Mouse (Mus musculus): ENCODE data around the gene Sirpa. TPM values are rescaled to one million over a fixed set of nuclear protein-coding genes. Genes with fewer than 3 reads are reported as not detected.

Gene Sirpa
- polyA plus RNA-seq, 1 experiment = 309 TPM

- no peak for DNase-seq (ENCODE audit: extremely low spot score in 1 of 2, low spot score in 1 of 2)
Observed at GRCm38 (mm10) chr2:129581826-129582225, 10.8 kb upstream of the Sirpa start.

GRCm38 (mm10) chr2:129582261-129582660 lies 10.4 kb upstream of the Sirpa start:
- no peak for DNase-seq (ENCODE audit: extremely low spot score in 1 of 2, low spot score in 1 of 2)

GRCm38 (mm10) chr2:129584905-129585304 lies 7.7 kb upstream of the Sirpa start:
- DNase-seq (ENCODE audit: extremely low spot score in 1 of 2, low spot score in 1 of 2) = no peak

GRCm38 (mm10) chr2:129585904-129586514 lies 6.6 kb upstream of the Sirpa start:
- no peak for DNase-seq (ENCODE audit: extremely low spot score in 1 of 2, low spot score in 1 of 2)

- DNase-seq (ENCODE audit: extremely low spot score in 1 of 2, low spot score in 1 of 2) = no peak
Observed at GRCm38 (mm10) chr2:129587241-129587640, 5.4 kb upstream of the Sirpa start.

GRCm38 (mm10) chr2:129587825-129588251 lies 4.8 kb upstream of the Sirpa start:
- no peak for DNase-seq (ENCODE audit: extremely low spot score in 1 of 2, low spot score in 1 of 2)

GRCm38 (mm10) chr2:129591897-129592296 lies 738 bp upstream of the Sirpa start:
- DNase-seq (ENCODE audit: extremely low spot score in 1 of 2, low spot score in 1 of 2) = no peak

- peak; percentile 68 to 87 for DNase-seq (ENCODE audit: extremely low spot score in 1 of 2, low spot score in 1 of 2)
Observed at GRCm38 (mm10) chr2:129593141-129593875, 673 bp downstream of the Sirpa start.

GRCm38 (mm10) chr2:129593876-129594421 lies 1.3 kb downstream of the Sirpa start:
- DNase-seq (ENCODE audit: extremely low spot score in 1 of 2, low spot score in 1 of 2) = no peak

GRCm38 (mm10) chr2:129594569-129594968 lies 1.9 kb downstream of the Sirpa start:
- DNase-seq (ENCODE audit: extremely low spot score in 1 of 2, low spot score in 1 of 2) = no peak

- DNase-seq (ENCODE audit: extremely low spot score in 1 of 2, low spot score in 1 of 2) = no peak
Observed at GRCm38 (mm10) chr2:129595206-129595605, 2.6 kb downstream of the Sirpa start.

GRCm38 (mm10) chr2:129595661-129596209 lies 3.1 kb downstream of the Sirpa start:
- DNase-seq (ENCODE audit: extremely low spot score in 1 of 2, low spot score in 1 of 2) = no peak

- DNase-seq (ENCODE audit: extremely low spot score in 1 of 2, low spot score in 1 of 2) = peak; percentile 66 to 84
Observed at GRCm38 (mm10) chr2:129596555-129597172, 4.0 kb downstream of the Sirpa start.

- no peak for DNase-seq (ENCODE audit: extremely low spot score in 1 of 2, low spot score in 1 of 2)
Observed at GRCm38 (mm10) chr2:129597581-129597980, 4.9 kb downstream of the Sirpa start.

GRCm38 (mm10) chr2:129598094-129598493 lies 5.5 kb downstream of the Sirpa start:
- DNase-seq (ENCODE audit: extremely low spot score in 1 of 2, low spot score in 1 of 2) = no peak

- DNase-seq (ENCODE audit: extremely low spot score in 1 of 2, low spot score in 1 of 2) = no peak
Observed at GRCm38 (mm10) chr2:129599231-129600084, 6.8 kb downstream of the Sirpa start.

GRCm38 (mm10) chr2:129601059-129601650 lies 8.5 kb downstream of the Sirpa start:
- no peak for DNase-seq (ENCODE audit: extremely low spot score in 1 of 2, low spot score in 1 of 2)

GRCm38 (mm10) chr2:129601894-129602663 lies 9.4 kb downstream of the Sirpa start:
- DNase-seq (ENCODE audit: extremely low spot score in 1 of 2, low spot score in 1 of 2) = no peak

GRCm38 (mm10) chr2:129602856-129603255 lies 10.2 kb downstream of the Sirpa start:
- DNase-seq (ENCODE audit: extremely low spot score in 1 of 2, low spot score in 1 of 2) = no peak
